Mouse (Mus musculus): ENCODE data around the gene Dph2. TPM values are rescaled to one million over a fixed set of nuclear protein-coding genes. Genes with fewer than 3 reads are reported as not detected.

Gene Dph2
- total RNA-seq (2014; rRNA removed) (21.6 and 22.3 TPM in 2 replicates), polyA plus RNA-seq (2015; fragmentation: Nextera tagmentation; extraction: Ambion mirVana) (16.7 and 17.4 TPM in 2 replicates)

- under 1% methylated on average over 21 of the region's 21 CpGs for WGBS
- Histone ChIP-seq H3K27me3 (ENCODE audit: insufficient read depth, low read length) (no peaks in the 10 kb centered on the region), H3K27ac (ENCODE audit: low read depth, low read length) (no peak within 1 kb of the TSS), H3K9ac (peak within 1 kb of the TSS; percentile 57), H3K4me1 (ENCODE audit: insufficient read depth) (0 out of 2 replicates have a peak, but pooled peaks cover 6% of the 10 kb centered on the region), H3K4me3 (ENCODE audit: low read depth, low read length) (peak within 1 kb of the TSS; percentile 72), H3K9me3 (ENCODE audit: low read length) (no peaks in the 10 kb centered on the region), H3K4me2 (ENCODE audit: low read depth) (peak within 1 kb of the TSS; percentile 94), H3K36me3 (ENCODE audit: insufficient read depth) (peaks cover 38% of the 10 kb centered on the region)
- no peak for TF ChIP-seq CTCF (IDR thresholded peaks at IDR 0.05; ENCODE audit: low read depth)
- ATAC-seq (peak; percentile 93), DNase-seq (peak; percentile 93)
Measured at GRCm38 (mm10) chr4:117891738-117892161, at the start of gene Dph2. Dph2 (minus strand) TSS chr4:117892032.

- Histone ChIP-seq H3K4me1 (ENCODE audit: insufficient read depth) (no peaks in the 10 kb centered on the region), H3K27me3 (ENCODE audit: insufficient read depth, low read length) (no peaks in the 10 kb centered on the region), H3K4me3 (ENCODE audit: low read depth, low read length) (no peak overlapping the region), H3K36me3 (ENCODE audit: insufficient read depth) (peaks cover 5% of the 10 kb centered on the region; the same call in 1 of the 2 replicates), H3K27ac (ENCODE audit: low read depth, low read length) (no peak overlapping the region), H3K4me2 (ENCODE audit: low read depth) (no peak overlapping the region), H3K9me3 (ENCODE audit: low read length) (no peaks in the 10 kb centered on the region), H3K9ac (no peak overlapping the region)
- DNase-seq (no peak), ATAC-seq (no peak)
- TF ChIP-seq CTCF (IDR thresholded peaks at IDR 0.05; ENCODE audit: low read depth): no peak
- WGBS: 96% methylated on average over 5 of the region's 5 CpGs
Measured at GRCm38 (mm10) chr4:117936964-117937363, 45.1 kb upstream of the Dph2 start.

- WGBS: 90% methylated on average over 4 of the region's 4 CpGs
- no peak for TF ChIP-seq CTCF (IDR thresholded peaks at IDR 0.05; ENCODE audit: low read depth)
Measured at GRCm38 (mm10) chr4:117934081-117934480, 42.2 kb upstream of the Dph2 start.

GRCm38 (mm10) chr4:117933248-117933647 is 41.4 kb upstream of the Dph2 start:
- no peaks in the 10 kb centered on the region for H3K9me3 ChIP-seq (ENCODE audit: low read length)
- TF ChIP-seq CTCF (IDR thresholded peaks at IDR 0.05; ENCODE audit: low read depth): no peak
- no peak overlapping the region for H3K9ac ChIP-seq
- peaks cover 10% of the 10 kb centered on the region; the same call in 1 of the 2 replicates for H3K4me1 ChIP-seq (ENCODE audit: insufficient read depth)
- ATAC-seq (no peak), DNase-seq (no peak)
- H3K4me3 ChIP-seq (ENCODE audit: low read depth, low read length): no peak overlapping the region
- no peak overlapping the region for H3K4me2 ChIP-seq (ENCODE audit: low read depth)
- peaks cover 5% of the 10 kb centered on the region; the same call in 1 of the 2 replicates for H3K36me3 ChIP-seq (ENCODE audit: insufficient read depth)
- 83% methylated on average over 5 of the region's 5 CpGs for WGBS
- H3K27ac ChIP-seq (ENCODE audit: low read depth, low read length): no peak overlapping the region
- peaks cover 21% of the 10 kb centered on the region; the same call in 1 of the 2 replicates for H3K27me3 ChIP-seq (ENCODE audit: insufficient read depth, low read length)

More at GRCm38 (mm10) chr4:117934081-117934480, 42.2 kb upstream of the Dph2 start:
- no peaks in the 10 kb centered on the region for H3K9me3 ChIP-seq (ENCODE audit: low read length)
- H3K27me3 ChIP-seq (ENCODE audit: insufficient read depth, low read length): peaks cover 12% of the 10 kb centered on the region; the same call in 1 of the 2 replicates
- H3K36me3 ChIP-seq (ENCODE audit: insufficient read depth): peaks cover 5% of the 10 kb centered on the region; the same call in 1 of the 2 replicates
- no peak overlapping the region for H3K4me3 ChIP-seq (ENCODE audit: low read depth, low read length)
- H3K4me2 ChIP-seq (ENCODE audit: low read depth): no peak overlapping the region
- peaks cover 7% of the 10 kb centered on the region; the same call in 1 of the 2 replicates for H3K4me1 ChIP-seq (ENCODE audit: insufficient read depth)
- DNase-seq (no peak), ATAC-seq (no peak)
- H3K9ac ChIP-seq: no peak overlapping the region
- H3K27ac ChIP-seq (ENCODE audit: low read depth, low read length): no peak overlapping the region

- peak within 1 kb of the TSS; percentile 43 for H3K4me2 ChIP-seq (ENCODE audit: low read depth)
- H3K27ac ChIP-seq (ENCODE audit: low read depth, low read length): no peak within 1 kb of the TSS
- peaks cover 31% of the 10 kb centered on the region for H3K27me3 ChIP-seq (ENCODE audit: insufficient read depth, low read length)
- 0 out of 2 replicates have a peak within 1 kb of the TSS, but pooled peaks have one; percentile 3 for H3K4me3 ChIP-seq (ENCODE audit: low read depth, low read length)
- H3K4me1 ChIP-seq (ENCODE audit: insufficient read depth): peaks cover 18% of the 10 kb centered on the region; the same call in 1 of the 2 replicates
- ATAC-seq: no peak
- no peaks in the 10 kb centered on the region for H3K36me3 ChIP-seq (ENCODE audit: insufficient read depth)
- H3K9me3 ChIP-seq (ENCODE audit: low read length): no peaks in the 10 kb centered on the region
- no peak within 1 kb of the TSS for H3K9ac ChIP-seq
- DNase-seq: no peak
- WGBS: 7% methylated on average over 33 of the region's 33 CpGs
- no peak for TF ChIP-seq CTCF (IDR thresholded peaks at IDR 0.05; ENCODE audit: low read depth)
Measured at GRCm38 (mm10) chr4:117929391-117929881, 37.6 kb upstream of the Dph2 start, which contains the start of gene Artn. Artn (minus strand) TSS chr4:117929763.

- Histone ChIP-seq H3K9ac (no peak overlapping the region), H3K27me3 (ENCODE audit: insufficient read depth, low read length) (peaks cover 31% of the 10 kb centered on the region), H3K4me1 (ENCODE audit: insufficient read depth) (peaks cover 18% of the 10 kb centered on the region; the same call in 1 of the 2 replicates), H3K4me2 (ENCODE audit: low read depth) (peak overlapping the region; percentile 43), H3K9me3 (ENCODE audit: low read length) (no peaks in the 10 kb centered on the region), H3K36me3 (ENCODE audit: insufficient read depth) (no peaks in the 10 kb centered on the region), H3K4me3 (ENCODE audit: low read depth, low read length) (no peak overlapping the region), H3K27ac (ENCODE audit: low read depth, low read length) (no peak overlapping the region)
- DNase-seq (peak; percentile 57), ATAC-seq (no peak; the same call in 1 of the 2 replicates)
- peak; percentile 58 for TF ChIP-seq CTCF (IDR thresholded peaks at IDR 0.05; ENCODE audit: low read depth)
- 5% methylated on average over 13 of the region's 13 CpGs for WGBS
Measured at GRCm38 (mm10) chr4:117928699-117929241, 36.9 kb upstream of the Dph2 start.

- no peaks in the 10 kb centered on the region for H3K9me3 ChIP-seq (ENCODE audit: low read length)
- H3K9ac ChIP-seq: no peak overlapping the region
- WGBS: 16% methylated on average over 6 of the region's 6 CpGs
- DNase-seq (peak; percentile 89), ATAC-seq (peak; percentile 72)
- peak; percentile 98 for TF ChIP-seq CTCF (IDR thresholded peaks at IDR 0.05; ENCODE audit: low read depth)
- H3K4me2 ChIP-seq (ENCODE audit: low read depth): no peak overlapping the region
- H3K4me1 ChIP-seq (ENCODE audit: insufficient read depth): peaks cover 18% of the 10 kb centered on the region; the same call in 1 of the 2 replicates
- no peaks in the 10 kb centered on the region for H3K36me3 ChIP-seq (ENCODE audit: insufficient read depth)
- peaks cover 31% of the 10 kb centered on the region for H3K27me3 ChIP-seq (ENCODE audit: insufficient read depth, low read length)
- no peak overlapping the region for H3K4me3 ChIP-seq (ENCODE audit: low read depth, low read length)
- H3K27ac ChIP-seq (ENCODE audit: low read depth, low read length): no peak overlapping the region
Measured at GRCm38 (mm10) chr4:117928234-117928633, 36.4 kb upstream of the Dph2 start.

All from forebrain, postnatal 0 days (tissue).